Mouse (Mus musculus): ENCODE results near the gene Nyx.
"Not testable (repeated sequence)": the region's sequence is repeated elsewhere in the genome, so short reads cannot be mapped to it uniquely, and the experiment has no call there.

The Nyx gene

GRCm38 (mm10) chrX:13465810-13466209 lies at the start of gene Nyx:
TSS of gene Nyx (plus strand) at chrX:13466110.
- DNase-seq (ENCODE audit: low spot score), result no peak

- DNase-seq (ENCODE audit: low spot score), result no peak
Measured at GRCm38 (mm10) chrX:13422047-13422446, 43.9 kb upstream of the Nyx start.

GRCm38 (mm10) chrX:13431421-13431820 lies 34.5 kb upstream of the Nyx start:
- peak; percentile 2 for DNase-seq (ENCODE audit: low spot score)

- DNase-seq (ENCODE audit: low spot score), result not testable (repeated sequence)
Measured at GRCm38 (mm10) chrX:13436042-13436441, 29.9 kb upstream of the Nyx start.

GRCm38 (mm10) chrX:13456544-13456943 lies 9.4 kb upstream of the Nyx start:
- not testable (repeated sequence) for DNase-seq (ENCODE audit: low spot score)

GRCm38 (mm10) chrX:13458766-13459165 lies 7.1 kb upstream of the Nyx start:
- DNase-seq (ENCODE audit: low spot score), result no peak

GRCm38 (mm10) chrX:13461266-13462261 lies 4.3 kb upstream of the Nyx start:
- DNase-seq (ENCODE audit: low spot score), result peak; percentile 74

- DNase-seq (ENCODE audit: low spot score), result no peak
Measured at GRCm38 (mm10) chrX:13462982-13463517, 2.9 kb upstream of the Nyx start.

GRCm38 (mm10) chrX:13466681-13467080 lies 771 bp downstream of the Nyx start:
- no peak for DNase-seq (ENCODE audit: low spot score)

GRCm38 (mm10) chrX:13467121-13467571 lies 1.2 kb downstream of the Nyx start:
- no peak for DNase-seq (ENCODE audit: low spot score)

- DNase-seq (ENCODE audit: low spot score), result peak; percentile 11
Measured at GRCm38 (mm10) chrX:13469160-13470116, 3.5 kb downstream of the Nyx start.

GRCm38 (mm10) chrX:13471925-13472324 lies 6.0 kb downstream of the Nyx start:
- no peak for DNase-seq (ENCODE audit: low spot score)

GRCm38 (mm10) chrX:13472751-13473225 lies 6.9 kb downstream of the Nyx start:
- no peak for DNase-seq (ENCODE audit: low spot score)

GRCm38 (mm10) chrX:13475382-13475781 lies 9.5 kb downstream of the Nyx start:
- no peak for DNase-seq (ENCODE audit: low spot score)

GRCm38 (mm10) chrX:13477596-13477995 lies 11.7 kb downstream of the Nyx start:
- DNase-seq (ENCODE audit: low spot score), result no peak

- DNase-seq (ENCODE audit: low spot score), result no peak
Measured at GRCm38 (mm10) chrX:13478298-13478697, 12.4 kb downstream of the Nyx start.

GRCm38 (mm10) chrX:13479570-13479969 lies 13.7 kb downstream of the Nyx start:
- peak; percentile 10 for DNase-seq (ENCODE audit: low spot score)

GRCm38 (mm10) chrX:13482576-13482975 lies 16.7 kb downstream of the Nyx start:
- no peak for DNase-seq (ENCODE audit: low spot score)

GRCm38 (mm10) chrX:13484447-13484846 lies 18.5 kb downstream of the Nyx start:
- DNase-seq (ENCODE audit: low spot score), result no peak

GRCm38 (mm10) chrX:13489001-13489400 lies 23.1 kb downstream of the Nyx start:
- DNase-seq (ENCODE audit: low spot score), result no peak

- DNase-seq (ENCODE audit: low spot score), result no peak
Measured at GRCm38 (mm10) chrX:13489761-13490160, 23.9 kb downstream of the Nyx start.

GRCm38 (mm10) chrX:13490941-13491340 lies 25.0 kb downstream of the Nyx start:
- DNase-seq (ENCODE audit: low spot score), result no peak
